Mouse (Mus musculus) thymus, postnatal 4 days (tissue): ENCODE measurements around the gene Zdhhc7.

Source experiments
- DNase-seq: peaks from one replicate; pipeline ENCODE4 v3.0.0; 2021

Zdhhc7 gene

GRCm38 (mm10) chr8:120113758-120114255, 12.5 kb upstream of the Zdhhc7 start, which contains the start of gene 6430548M08Rik:
Gene 6430548M08Rik, plus strand, starts transcription at chr8:120114152.
- DNase-seq = peak; percentile 100

- peak; percentile 16 for DNase-seq
Measured at GRCm38 (mm10) chr8:120113306-120113705, 12.0 kb upstream of the Zdhhc7 start.

- DNase-seq = no peak
Measured at GRCm38 (mm10) chr8:120112535-120112934, 11.3 kb upstream of the Zdhhc7 start.

- DNase-seq = no peak
Measured at GRCm38 (mm10) chr8:120111382-120111781, 10.1 kb upstream of the Zdhhc7 start.

- no peak for DNase-seq
Measured at GRCm38 (mm10) chr8:120110966-120111365, 9.7 kb upstream of the Zdhhc7 start.

GRCm38 (mm10) chr8:120109149-120109548, 7.9 kb upstream of the Zdhhc7 start:
- no peak for DNase-seq

GRCm38 (mm10) chr8:120104721-120105272, 3.5 kb upstream of the Zdhhc7 start:
- DNase-seq = no peak

- DNase-seq = no peak
Measured at GRCm38 (mm10) chr8:120103916-120104315, 2.6 kb upstream of the Zdhhc7 start.

- no peak for DNase-seq
Measured at GRCm38 (mm10) chr8:120100388-120101067, 754 bp downstream of the Zdhhc7 start.

- DNase-seq = no peak
Measured at GRCm38 (mm10) chr8:120096486-120096885, 4.8 kb downstream of the Zdhhc7 start.

- DNase-seq = no peak
Measured at GRCm38 (mm10) chr8:120094801-120095200, 6.5 kb downstream of the Zdhhc7 start.

- no peak for DNase-seq
Measured at GRCm38 (mm10) chr8:120093103-120093502, 8.2 kb downstream of the Zdhhc7 start.

GRCm38 (mm10) chr8:120091032-120091431, 10.2 kb downstream of the Zdhhc7 start:
- DNase-seq = no peak

- no peak for DNase-seq
Measured at GRCm38 (mm10) chr8:120089511-120089910, 11.8 kb downstream of the Zdhhc7 start.

- DNase-seq = no peak
Measured at GRCm38 (mm10) chr8:120084783-120085182, 16.5 kb downstream of the Zdhhc7 start.

GRCm38 (mm10) chr8:120083261-120083660, 18.0 kb downstream of the Zdhhc7 start:
- no peak for DNase-seq

GRCm38 (mm10) chr8:120079361-120079760, 21.9 kb downstream of the Zdhhc7 start:
- no peak for DNase-seq

GRCm38 (mm10) chr8:120078080-120078479, 23.2 kb downstream of the Zdhhc7 start:
- DNase-seq = peak; percentile 96

GRCm38 (mm10) chr8:120075347-120075746, 25.9 kb downstream of the Zdhhc7 start:
- DNase-seq = no peak

- no peak for DNase-seq
Measured at GRCm38 (mm10) chr8:120074516-120074915, 26.8 kb downstream of the Zdhhc7 start.

- no peak for DNase-seq
Measured at GRCm38 (mm10) chr8:120072827-120073226, 28.5 kb downstream of the Zdhhc7 start.

- no peak for DNase-seq
Measured at GRCm38 (mm10) chr8:120072259-120072658, 29.0 kb downstream of the Zdhhc7 start.

GRCm38 (mm10) chr8:120071684-120072083, 29.6 kb downstream of the Zdhhc7 start:
- peak; percentile 86 for DNase-seq

- peak; percentile 55 for DNase-seq
Measured at GRCm38 (mm10) chr8:120067936-120068668, 33.2 kb downstream of the Zdhhc7 start.
